Mouse (Mus musculus): ENCODE data around the gene Fip1l1.

Fip1l1 gene

DNA sequence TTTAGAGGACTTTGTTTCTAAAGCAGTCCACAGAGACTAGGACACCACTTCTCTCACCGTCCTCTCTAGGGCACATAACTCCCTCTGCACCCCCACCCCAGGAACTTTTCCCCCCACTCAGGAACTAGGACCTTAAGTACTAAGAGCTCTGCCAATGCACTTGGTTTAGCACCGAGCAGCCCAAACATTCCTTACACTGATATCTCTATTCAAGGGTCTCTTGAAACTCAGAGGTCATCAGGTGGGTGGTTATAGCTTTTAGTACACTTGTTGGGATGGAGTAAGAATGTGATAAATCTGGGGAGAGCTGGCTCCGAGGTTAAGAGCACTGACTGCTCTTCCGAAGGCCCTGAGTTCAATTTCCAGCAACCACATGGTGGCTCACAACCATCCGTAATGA, 77.5 kb downstream of the Fip1l1 start:
- in situ Hi-C loops (cut with MboI, MseI) = loop anchor here (10.0 kb wide), 1 partner anchor 182 kb away; no protein-coding TSS in a partner anchor

GRCm38 (mm10) chr5:74613491-74614151, 78.4 kb downstream of the Fip1l1 start:
- in situ Hi-C loops (cut with MboI, MseI) = loop anchor here (10.0 kb wide), 1 partner anchor 181 kb away; no protein-coding TSS in a partner anchor

DNA sequence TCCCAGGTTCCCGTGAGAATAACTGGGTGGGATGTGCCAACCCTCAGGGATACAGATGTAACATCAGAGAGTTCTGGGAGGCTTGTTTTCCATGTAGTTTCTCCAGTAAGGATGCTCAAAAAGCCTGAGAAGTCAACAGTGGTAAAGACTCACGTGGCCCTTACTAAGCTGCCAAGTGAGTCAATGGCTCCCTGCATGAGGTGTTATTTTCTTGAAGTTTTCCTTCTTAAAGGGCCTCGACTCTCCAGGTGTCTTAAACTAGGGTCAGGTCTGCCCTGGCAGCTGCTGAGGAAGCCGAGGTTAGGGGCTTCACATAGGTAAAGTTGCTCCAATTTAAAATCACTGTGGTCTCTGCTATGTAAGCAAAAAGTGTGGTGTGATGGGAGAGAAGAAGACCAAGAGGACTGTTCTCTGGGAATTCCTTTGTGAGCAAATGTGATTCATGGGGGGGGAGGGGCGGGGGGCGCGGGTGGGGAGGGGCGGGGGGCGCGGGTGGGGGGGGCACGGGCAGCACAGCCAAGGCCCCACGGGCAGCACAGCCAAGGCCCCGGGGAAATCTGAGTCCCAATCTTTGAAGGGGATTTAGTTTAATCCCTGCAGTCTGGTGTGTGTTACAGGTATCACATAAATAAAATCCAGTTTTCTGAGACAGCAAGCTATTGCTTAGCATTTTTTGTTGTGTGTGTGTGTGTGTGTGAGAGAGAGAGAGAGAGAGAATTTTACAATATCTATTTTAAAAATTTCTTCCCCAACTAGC, 82.7 kb downstream of the Fip1l1 start:
- in situ Hi-C loops (cut with MboI, MseI) = loop anchor here (10.0 kb wide), 1 partner anchor 177 kb away; no protein-coding TSS in a partner anchor

DNA sequence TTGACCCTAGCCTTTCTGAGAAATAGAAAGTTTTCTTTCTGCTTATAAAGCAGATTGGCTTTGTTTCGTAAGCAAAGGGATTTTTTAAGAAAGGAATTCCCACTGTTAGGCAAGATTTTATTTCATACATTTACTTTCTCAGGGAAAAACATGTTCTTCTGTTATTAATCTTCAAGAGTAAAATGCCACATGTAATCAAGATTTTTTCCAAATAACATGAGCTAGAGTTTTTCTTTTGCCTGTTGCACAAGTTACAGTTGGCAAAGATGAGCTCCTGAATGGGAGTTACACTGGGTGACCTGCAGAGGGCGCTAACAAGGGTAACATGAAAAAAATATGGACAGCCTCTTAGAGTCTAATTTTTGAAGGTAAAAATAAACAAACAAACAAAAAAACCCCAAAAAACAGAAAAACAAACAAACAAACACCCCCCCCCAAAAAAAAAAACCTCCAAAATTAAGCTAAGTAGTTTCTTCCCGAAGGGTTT, 83.4 kb downstream of the Fip1l1 start:
- in situ Hi-C loops (cut with MboI, MseI) = loop anchor here (10.0 kb wide), 1 partner anchor 176 kb away; no protein-coding TSS in a partner anchor

GRCm38 (mm10) chr5:74621691-74622470, 86.6 kb downstream of the Fip1l1 start:
- in situ Hi-C loops (cut with MboI, MseI) = loop anchor here (10.0 kb wide), 1 partner anchor 303 kb away; no protein-coding TSS in a partner anchor

- in situ Hi-C loops (cut with MboI, MseI) = loop anchor here (10.0 kb wide), 1 partner anchor 301 kb away; no protein-coding TSS in a partner anchor
Observed at GRCm38 (mm10) chr5:74623316-74624000, 88.2 kb downstream of the Fip1l1 start.

DNA sequence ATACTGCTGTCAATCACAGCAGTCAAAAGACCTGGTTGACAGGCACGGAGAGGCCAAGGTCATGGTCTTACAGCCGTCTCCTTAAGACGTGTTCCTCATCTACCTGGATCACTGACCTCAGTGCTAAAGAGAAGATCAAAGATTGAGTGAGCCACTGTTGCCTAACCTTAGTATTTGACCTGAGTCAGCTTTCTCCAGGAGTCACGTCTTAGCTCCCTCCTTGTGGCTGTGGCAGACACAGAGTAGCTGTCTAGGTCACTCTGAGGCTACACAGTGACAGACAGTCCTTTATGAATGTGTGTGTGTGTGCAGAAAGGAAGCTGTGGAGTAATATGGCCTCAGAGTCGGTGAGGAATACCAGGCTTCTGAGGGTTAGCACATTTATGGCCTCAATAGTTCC, 89.1 kb downstream of the Fip1l1 start:
- in situ Hi-C loops (cut with MboI, MseI) = loop anchor here (10.0 kb wide), 1 partner anchor 300 kb away; no protein-coding TSS in a partner anchor

- in situ Hi-C loops (cut with MboI, MseI) = loop anchor here (10.0 to 25.0 kb wide), 2 partner anchors 297 to 534 kb away; partner anchors contain the start of gene Pdgfra
Observed at GRCm38 (mm10) chr5:74628001-74628400, 92.8 kb downstream of the Fip1l1 start.

DNA sequence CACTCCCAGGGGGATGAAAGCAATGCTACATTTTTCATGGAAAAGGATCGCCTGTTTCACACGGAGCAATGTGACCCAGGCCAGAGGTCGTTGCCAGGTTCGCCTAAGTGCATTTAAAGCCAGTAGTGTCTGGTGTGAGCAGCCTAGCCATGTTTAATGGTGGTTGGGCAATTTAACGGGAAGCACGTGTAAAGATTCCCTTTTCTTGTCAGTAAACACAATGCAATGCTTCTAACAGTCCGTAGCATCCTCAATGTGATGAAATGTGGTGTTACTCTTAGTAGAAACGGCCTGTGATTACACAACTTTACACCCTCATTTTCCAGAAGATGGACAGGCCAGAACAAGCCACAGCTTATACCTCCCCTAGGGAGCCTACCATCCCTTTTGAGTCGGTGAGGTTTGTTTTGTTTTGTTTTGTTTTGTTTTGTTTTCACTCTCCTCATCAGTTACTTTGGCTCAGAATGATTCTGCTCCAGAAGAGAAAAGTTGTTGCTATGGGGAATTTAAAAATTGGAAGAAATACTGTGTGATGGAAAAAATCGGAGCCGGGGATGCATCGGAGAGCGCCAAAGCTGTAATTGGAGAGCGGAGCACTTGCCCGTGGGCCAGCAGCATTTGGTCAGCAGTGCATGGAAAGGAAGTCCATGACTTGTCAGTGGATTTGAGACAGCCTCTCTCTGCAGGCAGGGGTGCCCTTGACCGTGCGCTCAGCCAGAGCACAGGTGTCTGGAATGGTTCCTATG, 97.3 kb downstream of the Fip1l1 start:
- in situ Hi-C loops (cut with MboI, MseI) = loop anchor here (25.0 kb wide), 1 partner anchor 530 kb away; the partner anchor contains the start of gene Pdgfra

DNA sequence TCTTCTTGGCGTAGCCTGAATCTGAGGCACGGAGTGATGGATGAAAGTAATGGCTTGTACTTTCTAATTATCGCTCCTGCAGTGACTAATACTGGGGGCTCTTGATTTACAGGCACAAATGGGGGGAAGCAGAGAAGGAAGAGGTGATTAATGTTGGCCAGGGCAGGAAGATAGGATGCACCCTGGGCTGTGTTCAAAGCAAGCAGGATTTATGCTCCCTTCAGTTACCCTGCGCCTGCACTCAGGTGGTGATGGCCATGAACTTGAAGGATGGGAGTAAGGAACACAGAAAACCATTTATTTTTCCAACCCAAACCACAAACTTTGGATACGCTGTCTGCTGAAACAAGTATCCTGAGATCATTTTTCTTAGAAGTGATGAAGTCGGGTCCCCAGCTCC, 98.2 kb downstream of the Fip1l1 start:
- in situ Hi-C loops (cut with MboI, MseI) = loop anchor here (25.0 kb wide), 1 partner anchor 529 kb away; the partner anchor contains the start of gene Pdgfra

GRCm38 (mm10) chr5:74634391-74634790, 99.1 kb downstream of the Fip1l1 start:
- in situ Hi-C loops (cut with MboI, MseI) = loop anchor here (25.0 kb wide), 1 partner anchor 528 kb away; the partner anchor contains the start of gene Pdgfra

GRCm38 (mm10) chr5:74639516-74639915, 104.3 kb downstream of the Fip1l1 start:
- in situ Hi-C loops (cut with MboI, MseI) = loop anchor here (25.0 kb wide), 1 partner anchor 523 kb away; the partner anchor contains the start of gene Pdgfra

DNA sequence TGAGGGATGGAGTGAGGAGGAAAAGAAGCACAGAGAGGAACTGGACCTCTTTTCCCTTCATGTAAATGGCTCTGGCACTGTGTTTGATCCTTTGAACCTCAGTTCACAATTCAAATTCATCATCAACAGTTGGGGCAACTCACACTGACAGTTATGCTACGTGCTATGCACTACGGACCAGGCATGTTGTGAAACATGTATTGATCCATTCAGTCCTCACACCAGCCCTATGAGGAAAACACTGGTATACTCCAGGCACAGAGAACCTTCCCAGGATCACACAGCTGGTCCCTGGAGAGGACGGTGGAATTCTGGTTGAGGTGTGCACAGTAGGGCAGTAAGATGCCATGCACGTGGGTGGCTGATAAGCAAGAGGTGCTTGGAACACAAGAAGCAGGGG, 105.3 kb downstream of the Fip1l1 start:
- in situ Hi-C loops (cut with MboI, MseI) = loop anchor here (25.0 kb wide), 1 partner anchor 522 kb away; the partner anchor contains the start of gene Pdgfra

DNA sequence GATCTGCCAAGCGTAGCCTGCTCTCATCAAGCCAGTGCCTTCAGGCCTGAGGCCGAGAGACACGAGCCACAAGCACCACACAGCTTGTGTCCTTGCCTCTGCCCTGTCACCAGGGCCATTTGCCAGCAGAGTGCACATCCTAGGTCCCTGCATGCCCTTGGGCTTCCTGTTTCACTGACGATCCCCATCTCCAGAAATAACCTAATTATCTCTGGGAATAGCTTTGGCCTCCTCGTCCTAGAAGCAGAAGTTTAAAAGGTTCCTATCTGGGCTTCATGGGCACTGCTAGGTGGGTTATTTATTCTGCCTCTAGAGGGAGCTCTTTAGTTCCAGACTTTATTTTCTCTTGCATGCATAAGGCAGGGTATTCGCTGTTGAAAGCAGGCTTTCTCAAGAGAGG, 105.8 kb downstream of the Fip1l1 start:
- in situ Hi-C loops (cut with MboI, MseI) = loop anchor here (25.0 kb wide), 1 partner anchor 521 kb away; the partner anchor contains the start of gene Pdgfra

DNA sequence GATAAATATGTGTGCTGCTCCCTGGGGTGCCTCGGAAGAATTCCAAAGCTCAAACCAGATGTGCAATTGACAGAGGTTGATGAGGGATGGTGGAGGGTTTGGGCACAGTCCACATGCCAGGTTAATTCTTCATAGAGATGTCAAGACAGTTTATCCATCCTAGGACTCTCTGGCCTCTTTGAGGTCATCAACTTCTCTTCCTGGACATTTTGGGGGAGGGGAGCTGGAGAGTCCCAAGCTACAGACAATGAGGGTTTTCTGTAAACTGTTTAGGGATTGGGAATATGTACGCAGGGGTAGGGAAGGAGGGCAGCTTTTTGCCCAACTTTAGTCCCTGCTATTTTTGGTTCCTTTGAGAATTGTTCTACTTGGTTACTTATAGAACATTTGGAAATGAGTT, 107.0 kb downstream of the Fip1l1 start:
- in situ Hi-C loops (cut with MboI, MseI) = loop anchor here (25.0 kb wide), 1 partner anchor 520 kb away; the partner anchor contains the start of gene Pdgfra

GRCm38 (mm10) chr5:74647584-74647984, 112.3 kb downstream of the Fip1l1 start:
- in situ Hi-C loops (cut with MboI, MseI) = loop anchor here (25.0 kb wide), 1 partner anchor 515 kb away; the partner anchor contains the start of gene Pdgfra

- in situ Hi-C loops (cut with MboI, MseI) = loop anchor here (25.0 kb wide), 1 partner anchor 514 kb away; the partner anchor contains the start of gene Pdgfra
Observed at GRCm38 (mm10) chr5:74648216-74648615, 113.0 kb downstream of the Fip1l1 start.
